Mouse (Mus musculus) embryo, embryonic 11 days (tissue): ENCODE measurements at regions not wholly inside any gene's neighbourhood (a gene's known extent, or its start where the extent isn't known, plus 50 kb on each side); places are given as distances from the start of the nearest gene placed in this dataset.

Experiments used
- DNase-seq: peaks from one replicate; pipeline ENCODE4 v3.0.0-alpha.2; 2015

GRCm38 (mm10) chr10:93361654-93362195 is 50.8 kb upstream of the Elk3 start:
- DNase-seq: no peak

- no peak for DNase-seq
Observed at GRCm38 (mm10) chr10:93364108-93364793, 53.3 kb upstream of the Elk3 start.

GRCm38 (mm10) chr10:93364881-93365280 is 53.9 kb upstream of the Elk3 start:
- DNase-seq: no peak

- DNase-seq: no peak
Observed at GRCm38 (mm10) chr10:93365318-93365717, 54.4 kb upstream of the Elk3 start.

GRCm38 (mm10) chr10:93365824-93366223 is 54.9 kb upstream of the Elk3 start:
- DNase-seq: no peak

GRCm38 (mm10) chr10:93369737-93370136 is 58.8 kb upstream of the Elk3 start:
- no peak for DNase-seq

GRCm38 (mm10) chr10:93370331-93370730 is 59.4 kb upstream of the Elk3 start:
- no peak for DNase-seq

- no peak for DNase-seq
Observed at GRCm38 (mm10) chr10:93372281-93372680, 61.3 kb upstream of the Elk3 start.

GRCm38 (mm10) chr10:93373265-93373664 is 62.3 kb upstream of the Elk3 start:
- no peak for DNase-seq

GRCm38 (mm10) chr10:93373954-93374689 is 63.2 kb upstream of the Elk3 start:
- DNase-seq: no peak

- no peak for DNase-seq
Observed at GRCm38 (mm10) chr10:93374690-93374994, 63.7 kb upstream of the Elk3 start.

GRCm38 (mm10) chr10:93375007-93375711 is 64.2 kb upstream of the Elk3 start:
- DNase-seq: no peak

- DNase-seq: no peak
Observed at GRCm38 (mm10) chr10:93375771-93376170, 64.8 kb upstream of the Elk3 start.

GRCm38 (mm10) chr10:93376457-93376941 is 65.6 kb upstream of the Elk3 start:
- DNase-seq: no peak

- no peak for DNase-seq
Observed at GRCm38 (mm10) chr10:93389276-93389675, 63.9 kb upstream of the Lta4h start.

GRCm38 (mm10) chr10:93391296-93391695 is 61.9 kb upstream of the Lta4h start:
- peak; percentile 38 for DNase-seq

- no peak for DNase-seq
Observed at GRCm38 (mm10) chr10:93393902-93394301, 59.3 kb upstream of the Lta4h start.

GRCm38 (mm10) chr10:93397711-93398110 is 55.5 kb upstream of the Lta4h start:
- DNase-seq: no peak

GRCm38 (mm10) chr10:93398531-93399320 is 54.5 kb upstream of the Lta4h start:
- no peak for DNase-seq

- DNase-seq: no peak
Observed at GRCm38 (mm10) chr10:93402689-93403509, 50.3 kb upstream of the Lta4h start.
